Mouse (Mus musculus) liver, embryonic 13.5 days (tissue): ENCODE data around the gene Pank3. TPM values are rescaled to one million over a fixed set of nuclear protein-coding genes. Genes with fewer than 3 reads are reported as not detected.

Source experiments
- microRNA counts: library from miRNA; unstranded; fragments of <30 nt; microRNA quantifications from one replicate; lab custom pipeline; 2016
- microRNA-seq: library from miRNA; unstranded; fragments of <30 nt; microRNA quantifications from one replicate; pipeline ENCODE4, GENCODE M21; 2016
- polyA plus RNA-seq: library from polyadenylated mRNA; unstranded; fragments of >200 nt; fragmentation: Nextera tagmentation; extraction: Ambion mirVana; gene quantifications from 2 replicates; pipeline ENCODE4 v1.2.1, GENCODE M21; 2015

Gene Pank3
- polyA plus RNA-seq, 1 experiment from 2014 or later: 4.1 TPM

MicroRNAs encoded within 50 kb of the gene (microRNA counts, 519-probe panel; counts per million panel counts)
- 5,791 counts per million, percentile 71 among the panel's probes with 10 or more counts for microRNA mmu-miR-103 (lab: Ali Mortazavi, UCI)

Small RNA genes lying within 50 kb of the gene (microRNA-seq; reads per million reads assigned to microRNA genes)
- 8.8 reads per million, percentile 20 among the genes with 10 or more reads in this experiment for gene Mir103-1

Other genes starting within 250 kb of the Pank3 start
- gene Fbll1, start 29.4 kb downstream of the Pank3 start, polyA plus RNA-seq: not detected in 2 replicates
- gene Rars, start 65.0 kb downstream of the Pank3 start, polyA plus RNA-seq: 69.3 and 82.9 TPM in 2 replicates
- 0.86 and 0.95 TPM in 2 replicates for gene Wwc1, start 211.0 kb downstream of the Pank3 start, polyA plus RNA-seq